ENCODE assay signal across 39 mouse cellular contexts in the genomic region with DNA sequence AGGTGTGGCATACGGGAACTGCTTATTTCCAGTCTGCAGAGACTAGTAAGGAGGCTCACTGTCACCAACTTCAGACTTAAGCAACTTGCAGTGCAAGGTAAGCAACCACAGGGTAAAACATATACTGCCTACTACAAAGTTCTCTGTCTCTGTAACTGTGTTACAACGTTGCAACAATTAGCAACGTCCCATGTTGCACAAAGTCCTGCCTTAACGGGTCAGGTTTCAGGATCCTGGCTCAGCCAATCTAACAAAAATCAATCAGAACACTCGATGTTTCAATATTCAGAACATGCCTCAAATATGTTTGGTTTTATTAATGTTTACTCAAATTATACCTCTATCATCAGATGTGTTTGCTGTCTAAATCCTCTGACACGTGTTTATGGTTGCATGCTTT. TPM values are rescaled to one million over a fixed set of nuclear protein-coding genes. Genes with fewer than 3 reads are reported as not detected.
"Had no signal": no experiment of that assay in that cellular context is flagged by ENCODE, and none has a peak within 500 bp of the region (broad histone marks: within the 10 kb centered on the region; RNA-seq: fewer than 3 reads in every experiment).

No protein-coding gene starts in this region.

- H3K9ac ChIP-seq: heart, embryonic 12.5 days; heart, embryonic 13.5 days; heart, embryonic 15.5 days; hindbrain, embryonic 12.5 days; hindbrain, embryonic 13.5 days; hindbrain, embryonic 14.5 days; hindbrain, embryonic 15.5 days; intestine, embryonic 15.5 days; kidney, embryonic 15.5 days had no signal

- H3K4me2 ChIP-seq: heart, embryonic 11.5 days; heart, embryonic 12.5 days; heart, embryonic 13.5 days; heart, embryonic 15.5 days; hindbrain, embryonic 12.5 days; hindbrain, embryonic 13.5 days; hindbrain, embryonic 14.5 days; hindbrain, embryonic 15.5 days; intestine, embryonic 15.5 days; kidney, embryonic 15.5 days had no signal

- H3K4me3 ChIP-seq: heart, embryonic 10.5 days; heart, embryonic 12.5 days; heart, embryonic 13.5 days; heart, embryonic 15.5 days; hindbrain, embryonic 10.5 days; hindbrain, embryonic 12.5 days; hindbrain, embryonic 13.5 days; hindbrain, embryonic 15.5 days; intestine, embryonic 15.5 days; kidney, embryonic 15.5 days; layer of hippocampus, adult 2 months had no signal

- ATAC-seq: hindbrain, embryonic 16.5 days; hindbrain, postnatal 0 days; inflammation-experienced regulatory T-cells, adult 6 months; intestine, embryonic 15.5 days; intestine, embryonic 16.5 days; intestine, postnatal 0 days had no signal

- DNase-seq: heart, postnatal 10 days; heart, postnatal 14 days; heart, postnatal 36 days; heart, postnatal 4 days; kidney, adult 11 months; kidney, adult 18-20 months; kidney, adult 2 months; kidney, adult 8-10 months; kidney, adult 9 months; kidney, postnatal 10 days; kidney, postnatal 14 days; kidney, postnatal 25 days; kidney, postnatal 36 days; kidney, postnatal 4 days; layer of hippocampus, adult 9-11 months; layer of hippocampus, postnatal 36 days had no signal

- H3K9me3 ChIP-seq: heart, embryonic 10.5 days; heart, embryonic 12.5 days; heart, embryonic 13.5 days; heart, embryonic 15.5 days; hindbrain, embryonic 10.5 days; hindbrain, embryonic 12.5 days; hindbrain, embryonic 13.5 days; hindbrain, embryonic 15.5 days; intestine, embryonic 15.5 days; kidney, embryonic 15.5 days had no signal

- H3K27ac ChIP-seq: heart, embryonic 10.5 days; heart, embryonic 13.5 days; heart, embryonic 15.5 days; hindbrain, embryonic 10.5 days; hindbrain, embryonic 12.5 days; hindbrain, embryonic 13.5 days; hindbrain, embryonic 14.5 days; hindbrain, embryonic 15.5 days; hindbrain, postnatal 0 days; intestine, embryonic 15.5 days; kidney, embryonic 15.5 days; kidney, postnatal 0 days; layer of hippocampus, adult 2 months had no signal

- H3K27me3 ChIP-seq: heart, embryonic 12.5 days; heart, embryonic 13.5 days; heart, embryonic 15.5 days; hindbrain, embryonic 12.5 days; hindbrain, embryonic 13.5 days; hindbrain, embryonic 15.5 days; intestine, embryonic 15.5 days; kidney, embryonic 15.5 days had no signal

RNA-seq across cellular contexts. Expression of gene D930020B18Rik, which starts 19.0 kb away (rescaled TPM):
- total RNA-seq: heart, postnatal 10 days; heart, postnatal 14 days; heart, postnatal 25 days; heart, postnatal 36 days; heart, postnatal 4 days; hematopoietic stem cell, adult 5-6 weeks had no signal
- polyA plus RNA-seq: heart, embryonic 11.5 days; heart, embryonic 13.5 days; heart, embryonic 14.5 days; heart, postnatal 0 days; hindbrain, embryonic 10.5 days had no signal
